Mouse (Mus musculus): ENCODE measurements around the gene Ifit1. TPM values are rescaled to one million over a fixed set of nuclear protein-coding genes. Genes with fewer than 3 reads are reported as not detected.
A peak's percentile ranks its signal among the peaks of the same experiment; 100 is the strongest.

Gene Ifit1
- polyA plus RNA-seq, 1 experiment from 2014 or later, result 0.41 TPM

- 17% methylated on average over 13 of the region's 13 CpGs for WGBS
Observed at GRCm38 (mm10) chr19:34662067-34662507, 21.4 kb downstream of the Ifit1 start.

GRCm38 (mm10) chr19:34662740-34663139 lies 22.1 kb downstream of the Ifit1 start:
- Histone ChIP-seq H3K27me3 (no peaks in the 10 kb centered on the region), H3K9me3 (replicated peaks) (no peaks in the 10 kb centered on the region), H3K4me1 (no peaks in the 10 kb centered on the region), H3K4me2 (replicated peaks) (peak overlapping the region; percentile 50), H3K4me3 (no peak overlapping the region), H3K27ac (no peak overlapping the region), H3K36me3 (no peaks in the 10 kb centered on the region), H3K9ac (no peak overlapping the region)
- 58% methylated on average over 5 of the region's 5 CpGs for WGBS
- ATAC-seq (ENCODE audit: low FRiP score), result no peak

More at GRCm38 (mm10) chr19:34662067-34662507, 21.4 kb downstream of the Ifit1 start:
- Histone ChIP-seq H3K9ac (no peak overlapping the region), H3K9me3 (replicated peaks) (no peaks in the 10 kb centered on the region), H3K4me2 (replicated peaks) (peak overlapping the region; percentile 50), H3K36me3 (no peaks in the 10 kb centered on the region), H3K27me3 (no peaks in the 10 kb centered on the region), H3K27ac (no peak overlapping the region), H3K4me3 (peak overlapping the region; percentile 29), H3K4me1 (no peaks in the 10 kb centered on the region)
- ATAC-seq (ENCODE audit: low FRiP score), result peak; percentile 92

- H3K9me3 ChIP-seq (replicated peaks), result no peaks in the 10 kb centered on the region
- no peak overlapping the region for H3K4me3 ChIP-seq
- H3K4me2 ChIP-seq (replicated peaks), result no peak overlapping the region
- no peaks in the 10 kb centered on the region for H3K27me3 ChIP-seq
- no peak overlapping the region for H3K27ac ChIP-seq
- no peak for ATAC-seq (ENCODE audit: low FRiP score)
- no peak overlapping the region for H3K9ac ChIP-seq
- H3K4me1 ChIP-seq, result no peaks in the 10 kb centered on the region
- WGBS, result 1% methylated on average over 5 of the region's 5 CpGs
- H3K36me3 ChIP-seq, result no peaks in the 10 kb centered on the region
Observed at GRCm38 (mm10) chr19:34666127-34666526, 25.5 kb downstream of the Ifit1 start.

GRCm38 (mm10) chr19:34673476-34673875 lies 32.8 kb downstream of the Ifit1 start:
- 71% methylated on average over 7 of the region's 7 CpGs for WGBS
- Histone ChIP-seq H3K36me3 (no peaks in the 10 kb centered on the region), H3K4me1 (no peaks in the 10 kb centered on the region), H3K27ac (no peak overlapping the region), H3K9ac (no peak overlapping the region), H3K9me3 (replicated peaks) (no peaks in the 10 kb centered on the region), H3K4me3 (no peak overlapping the region), H3K4me2 (replicated peaks) (no peak overlapping the region), H3K27me3 (no peaks in the 10 kb centered on the region)
- no peak for ATAC-seq (ENCODE audit: low FRiP score)

- 87% methylated on average over 4 of the region's 4 CpGs for WGBS
- no peak for ATAC-seq (ENCODE audit: low FRiP score)
- no peak overlapping the region for H3K4me2 ChIP-seq (replicated peaks)
- H3K4me1 ChIP-seq, result no peaks in the 10 kb centered on the region
- no peak overlapping the region for H3K9ac ChIP-seq
- no peaks in the 10 kb centered on the region for H3K36me3 ChIP-seq
- H3K27me3 ChIP-seq, result no peaks in the 10 kb centered on the region
- H3K9me3 ChIP-seq (replicated peaks), result no peaks in the 10 kb centered on the region
- H3K27ac ChIP-seq, result no peak overlapping the region
- H3K4me3 ChIP-seq, result no peak overlapping the region
Observed at GRCm38 (mm10) chr19:34678428-34678827, 37.8 kb downstream of the Ifit1 start.

- WGBS, result 50% methylated on average over 1 of the region's 1 CpGs
- ATAC-seq (ENCODE audit: low FRiP score), result no peak
- H3K4me3 ChIP-seq, result no peak overlapping the region
- H3K4me1 ChIP-seq, result no peaks in the 10 kb centered on the region
- no peaks in the 10 kb centered on the region for H3K36me3 ChIP-seq
- no peak overlapping the region for H3K9ac ChIP-seq
- H3K4me2 ChIP-seq (replicated peaks), result no peak overlapping the region
- H3K9me3 ChIP-seq (replicated peaks), result no peaks in the 10 kb centered on the region
- H3K27ac ChIP-seq, result no peak overlapping the region
- no peaks in the 10 kb centered on the region for H3K27me3 ChIP-seq
Observed at GRCm38 (mm10) chr19:34684857-34685256, 44.2 kb downstream of the Ifit1 start.

GRCm38 (mm10) chr19:34685530-34685929 lies 44.9 kb downstream of the Ifit1 start:
- no peak overlapping the region for H3K27ac ChIP-seq
- ATAC-seq (ENCODE audit: low FRiP score), result no peak
- no peaks in the 10 kb centered on the region for H3K27me3 ChIP-seq
- H3K4me3 ChIP-seq, result no peak overlapping the region
- no peak overlapping the region for H3K4me2 ChIP-seq (replicated peaks)
- H3K36me3 ChIP-seq, result no peaks in the 10 kb centered on the region
- H3K9ac ChIP-seq, result no peak overlapping the region
- WGBS, result 100% methylated on average over 1 of the region's 1 CpGs
- no peaks in the 10 kb centered on the region for H3K9me3 ChIP-seq (replicated peaks)
- no peaks in the 10 kb centered on the region for H3K4me1 ChIP-seq

- no peak for ATAC-seq (ENCODE audit: low FRiP score)
- Histone ChIP-seq H3K4me1 (no peaks in the 10 kb centered on the region), H3K4me2 (replicated peaks) (no peak overlapping the region), H3K36me3 (no peaks in the 10 kb centered on the region), H3K9ac (no peak overlapping the region), H3K4me3 (no peak overlapping the region), H3K9me3 (replicated peaks) (no peaks in the 10 kb centered on the region), H3K27ac (no peak overlapping the region), H3K27me3 (no peaks in the 10 kb centered on the region)
- 85% methylated on average over 6 of the region's 6 CpGs for WGBS
Observed at GRCm38 (mm10) chr19:34691402-34691801, 50.7 kb downstream of the Ifit1 start.

GRCm38 (mm10) chr19:34696352-34696986 lies 55.8 kb downstream of the Ifit1 start:
- no peaks in the 10 kb centered on the region for H3K36me3 ChIP-seq
- no peaks in the 10 kb centered on the region for H3K27me3 ChIP-seq
- no peak overlapping the region for H3K27ac ChIP-seq
- no peaks in the 10 kb centered on the region for H3K4me1 ChIP-seq
- WGBS, result 93% methylated on average over 8 of the region's 8 CpGs
- H3K9me3 ChIP-seq (replicated peaks), result no peaks in the 10 kb centered on the region
- H3K9ac ChIP-seq, result no peak overlapping the region
- no peak for ATAC-seq (ENCODE audit: low FRiP score)
- no peak overlapping the region for H3K4me3 ChIP-seq
- no peak overlapping the region for H3K4me2 ChIP-seq (replicated peaks)

GRCm38 (mm10) chr19:34697461-34697860 lies 56.8 kb downstream of the Ifit1 start:
- Histone ChIP-seq H3K9ac (no peak overlapping the region), H3K9me3 (replicated peaks) (no peaks in the 10 kb centered on the region), H3K27me3 (no peaks in the 10 kb centered on the region), H3K4me3 (no peak overlapping the region), H3K27ac (no peak overlapping the region), H3K4me1 (no peaks in the 10 kb centered on the region), H3K4me2 (replicated peaks) (no peak overlapping the region), H3K36me3 (no peaks in the 10 kb centered on the region)
- 74% methylated on average over 2 of the region's 2 CpGs for WGBS
- no peak for ATAC-seq (ENCODE audit: low FRiP score)

- no peak overlapping the region for H3K27ac ChIP-seq
- no peak overlapping the region for H3K9ac ChIP-seq
- H3K9me3 ChIP-seq (replicated peaks), result no peaks in the 10 kb centered on the region
- no peak for ATAC-seq (ENCODE audit: low FRiP score)
- H3K36me3 ChIP-seq, result no peaks in the 10 kb centered on the region
- H3K4me1 ChIP-seq, result no peaks in the 10 kb centered on the region
- 76% methylated on average over 3 of the region's 3 CpGs for WGBS
- no peak overlapping the region for H3K4me2 ChIP-seq (replicated peaks)
- H3K27me3 ChIP-seq, result no peaks in the 10 kb centered on the region
- H3K4me3 ChIP-seq, result no peak overlapping the region
Observed at GRCm38 (mm10) chr19:34698432-34698831, 57.8 kb downstream of the Ifit1 start.

GRCm38 (mm10) chr19:34698852-34699251 lies 58.2 kb downstream of the Ifit1 start:
- H3K4me3 ChIP-seq, result no peak overlapping the region
- WGBS, result 57% methylated on average over 1 of the region's 1 CpGs
- no peaks in the 10 kb centered on the region for H3K36me3 ChIP-seq
- no peaks in the 10 kb centered on the region for H3K4me1 ChIP-seq
- no peaks in the 10 kb centered on the region for H3K27me3 ChIP-seq
- ATAC-seq (ENCODE audit: low FRiP score), result no peak
- no peak overlapping the region for H3K4me2 ChIP-seq (replicated peaks)
- H3K9me3 ChIP-seq (replicated peaks), result no peaks in the 10 kb centered on the region
- no peak overlapping the region for H3K27ac ChIP-seq
- no peak overlapping the region for H3K9ac ChIP-seq

GRCm38 (mm10) chr19:34699300-34699699 lies 58.6 kb downstream of the Ifit1 start:
- Histone ChIP-seq H3K36me3 (no peaks in the 10 kb centered on the region), H3K4me3 (no peak overlapping the region), H3K27me3 (no peaks in the 10 kb centered on the region), H3K4me2 (replicated peaks) (no peak overlapping the region), H3K9me3 (replicated peaks) (no peaks in the 10 kb centered on the region), H3K9ac (no peak overlapping the region), H3K27ac (no peak overlapping the region), H3K4me1 (no peaks in the 10 kb centered on the region)
- ATAC-seq (ENCODE audit: low FRiP score), result no peak
- 68% methylated on average over 2 of the region's 2 CpGs for WGBS
